In genomic region chr15:82358431-82359260, GRCm38 (mm10) we compare ENCODE assay signal across 9 mouse cellular contexts. TPM values are rescaled to one million over a fixed set of nuclear protein-coding genes. Genes with fewer than 3 reads are reported as not detected.
DNase-seq lines count a peak whose midpoint lies in the region; ATAC-seq and TF ChIP-seq lines count a peak whose summit lies in the region.
"Had no signal": no experiment of that assay in that cellular context is flagged by ENCODE, and none has a peak within 500 bp of the region (broad histone marks: within the 10 kb centered on the region; RNA-seq: fewer than 3 reads in every experiment).

No protein-coding gene starts in this region.

- no peaks in the 10 kb centered on the region for H3K27me3 ChIP-seq in heart, embryonic 12.5 days (replicated peaks)
- no peaks in the 10 kb centered on the region for H3K27me3 ChIP-seq in kidney, embryonic 14.5 days (ENCODE audit: control insufficient read depth, insufficient read depth, low read length)
- H3K27me3 ChIP-seq: Patski had no signal

- 44% methylated on average over 22 of the region's 22 CpGs for WGBS in lung, adult 2 months
- WGBS in heart, embryonic 12.5 days, result 52% methylated on average over 22 of the region's 22 CpGs
- 55% methylated on average over 22 of the region's 22 CpGs for WGBS in kidney, embryonic 14.5 days

- peak overlapping the region; percentile 40 for H3K4me3 ChIP-seq in lung, adult 2 months (replicated peaks; ENCODE audit: extremely low read depth, low read depth, low read length)
- H3K4me3 ChIP-seq in heart, embryonic 12.5 days, result no peak overlapping the region
- no peak overlapping the region for H3K4me3 ChIP-seq in kidney, embryonic 14.5 days (ENCODE audit: low read length)

- peak overlapping the region; percentile 30; the same call in 1 of the 2 replicates for H3K4me2 ChIP-seq in heart, embryonic 12.5 days
- no peak overlapping the region for H3K4me2 ChIP-seq in kidney, embryonic 14.5 days (replicated peaks; ENCODE audit: low read depth, low read length)

- no peaks in the 10 kb centered on the region for H3K36me3 ChIP-seq in heart, embryonic 12.5 days
- H3K36me3 ChIP-seq in kidney, embryonic 14.5 days (ENCODE audit: control insufficient read depth, insufficient read depth, low read length), result no peaks in the 10 kb centered on the region

- no peak for ATAC-seq in heart, embryonic 12.5 days (ENCODE audit: insufficient number of reproducible peaks, low FRiP score)
- no peak for ATAC-seq in kidney, embryonic 14.5 days (ENCODE audit: low FRiP score, low TSS enrichment)
- ATAC-seq: Patski had no signal

- 0 out of 2 replicates have a peak, but pooled peaks have one; percentile 6 for TF ChIP-seq POLR2A in lung, adult 2 months (IDR thresholded peaks at IDR 0.05; ENCODE audit: borderline replicate concordance, extremely low read depth, low read depth, low read length)

- peaks cover 3% of the 10 kb centered on the region; the same call in 1 of the 2 replicates for H3K4me1 ChIP-seq in lung, adult 2 months (ENCODE audit: control insufficient read depth, insufficient read depth, low read length)
- H3K4me1 ChIP-seq in heart, embryonic 12.5 days (replicated peaks), result peaks cover 19% of the 10 kb centered on the region
- 0 out of 2 replicates have a peak, but pooled peaks cover 5% of the 10 kb centered on the region for H3K4me1 ChIP-seq in kidney, embryonic 14.5 days (ENCODE audit: control insufficient read depth, insufficient read depth, low read length)

- TF ChIP-seq CTCF in lung, adult 2 months (IDR thresholded peaks at IDR 0.05; ENCODE audit: insufficient read depth, low read length), result no peak

- peak overlapping the region; percentile 55; the same call in 1 of the 2 replicates for H3K27ac ChIP-seq in heart, embryonic 12.5 days (ENCODE audit: poor library complexity, severe bottlenecking)
- 0 out of 2 replicates have a peak overlapping the region, but pooled peaks have one; percentile 51 for H3K27ac ChIP-seq in kidney, embryonic 14.5 days (ENCODE audit: low read depth, low read length)
- H3K27ac ChIP-seq: liver, embryonic 14.5 days had no signal

- H3K9me3 ChIP-seq in heart, embryonic 12.5 days (replicated peaks), result no peaks in the 10 kb centered on the region
- H3K9me3 ChIP-seq in kidney, embryonic 14.5 days (ENCODE audit: control insufficient read depth, low read length), result no peaks in the 10 kb centered on the region

- DNase-seq in lung, adult 2 months, result no peak
- no peak for DNase-seq in lung, postnatal 36 days
- DNase-seq in naive thymus-derived CD4-positive, alpha-beta T cell, adult 2 months (ENCODE audit: low read depth), result peak; percentile 12
- DNase-seq in testis, postnatal 14 days (ENCODE audit: low spot score), result no peak
- no peak for DNase-seq in frontal cortex, postnatal 14 days (ENCODE audit: low spot score in 2 of 2)

- H3K9ac ChIP-seq in heart, embryonic 12.5 days, result peak overlapping the region; percentile 54
- no peak overlapping the region for H3K9ac ChIP-seq in kidney, embryonic 14.5 days (ENCODE audit: low read depth, low read length)
- H3K9ac ChIP-seq: liver, embryonic 14.5 days had no signal

RNA-seq across cellular contexts. Expression of gene Ndufa6, which starts 4.5 kb away (rescaled TPM):
- polyA plus RNA-seq in lung, adult 2 months (2012; rRNA removed), result 183 and 193 TPM in 2 replicates
- polyA plus RNA-seq in heart, embryonic 12.5 days (2016; fragmentation: Nextera tagmentation; extraction: Ambion mirVana), result 475 and 496 TPM in 2 replicates
- 396 and 553 TPM in 2 replicates for polyA plus RNA-seq in kidney, embryonic 14.5 days (2014; fragmentation: Nextera tagmentation; extraction: Ambion mirVana)

RNA-seq across cellular contexts. Expression of gene Smdt1, which starts 19.9 kb away (rescaled TPM):
- polyA plus RNA-seq in lung, adult 2 months (2012; rRNA removed), result 189 and 202 TPM in 2 replicates
- 299 and 309 TPM in 2 replicates for polyA plus RNA-seq in heart, embryonic 12.5 days (2016; fragmentation: Nextera tagmentation; extraction: Ambion mirVana)
- 276 and 306 TPM in 2 replicates for polyA plus RNA-seq in kidney, embryonic 14.5 days (2014; fragmentation: Nextera tagmentation; extraction: Ambion mirVana)

RNA-seq across cellular contexts. Expression of gene Pheta2, which starts 19.9 kb away (rescaled TPM):
- polyA plus RNA-seq in lung, adult 2 months (2012; rRNA removed), result 1.8 and 2.4 TPM in 2 replicates
- polyA plus RNA-seq in heart, embryonic 12.5 days (2016; fragmentation: Nextera tagmentation; extraction: Ambion mirVana), result 9.8 and 9.9 TPM in 2 replicates
- polyA plus RNA-seq in kidney, embryonic 14.5 days (2014; fragmentation: Nextera tagmentation; extraction: Ambion mirVana), result 4.7 and 8.9 TPM in 2 replicates

RNA-seq across cellular contexts. Expression of gene Naga, which starts 19.9 kb away (rescaled TPM):
- polyA plus RNA-seq in lung, adult 2 months (2012; rRNA removed), result 167 and 189 TPM in 2 replicates
- 40.5 and 44.6 TPM in 2 replicates for polyA plus RNA-seq in heart, embryonic 12.5 days (2016; fragmentation: Nextera tagmentation; extraction: Ambion mirVana)
- 43.6 and 57.3 TPM in 2 replicates for polyA plus RNA-seq in kidney, embryonic 14.5 days (2014; fragmentation: Nextera tagmentation; extraction: Ambion mirVana)

RNA-seq across cellular contexts. Expression of gene Cyp2d22, which starts 21.4 kb away (rescaled TPM):
- 84.6 and 90.2 TPM in 2 replicates for polyA plus RNA-seq in lung, adult 2 months (2012; rRNA removed)
- 7.3 and 8.0 TPM in 2 replicates for polyA plus RNA-seq in heart, embryonic 12.5 days (2016; fragmentation: Nextera tagmentation; extraction: Ambion mirVana)
- polyA plus RNA-seq in kidney, embryonic 14.5 days (2014; fragmentation: Nextera tagmentation; extraction: Ambion mirVana), result 7.0 and 8.2 TPM in 2 replicates
